Mouse (Mus musculus): ENCODE data around the gene Slf1.

DNA sequence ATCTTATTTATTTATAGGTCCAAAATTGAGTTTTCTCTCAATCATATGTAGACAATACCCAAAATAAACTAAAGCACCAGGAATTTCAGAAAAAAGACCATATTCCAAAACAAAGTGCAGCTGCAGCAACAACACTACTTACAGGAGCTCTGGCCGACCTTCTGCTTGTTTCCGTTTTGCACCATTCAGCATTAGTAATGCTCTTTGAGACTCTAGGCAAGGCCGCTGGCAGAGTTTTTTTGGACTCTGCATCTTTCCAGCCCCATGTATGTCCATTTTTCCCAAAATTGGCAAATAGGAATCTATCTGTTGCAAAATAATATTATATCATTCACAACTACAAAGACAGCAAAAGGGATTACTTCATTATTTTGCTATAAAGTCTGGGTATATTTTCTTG lies 85.5 kb downstream of the Slf1 start:
- TF ChIP-seq POLR2A (IDR thresholded peaks at IDR 0.05; ENCODE audit: borderline replicate concordance, low read depth, low read length), result no peak
- no peak for TF ChIP-seq CTCF (IDR thresholded peaks at IDR 0.05; ENCODE audit: low read depth, low read length)
